Mouse (Mus musculus): ENCODE data around the gene Nprl2. TPM values are rescaled to one million over a fixed set of nuclear protein-coding genes. Genes with fewer than 3 reads are reported as not detected.

Gene Nprl2
- polyA plus RNA-seq, 1 experiment: 83.5 TPM

DNA sequence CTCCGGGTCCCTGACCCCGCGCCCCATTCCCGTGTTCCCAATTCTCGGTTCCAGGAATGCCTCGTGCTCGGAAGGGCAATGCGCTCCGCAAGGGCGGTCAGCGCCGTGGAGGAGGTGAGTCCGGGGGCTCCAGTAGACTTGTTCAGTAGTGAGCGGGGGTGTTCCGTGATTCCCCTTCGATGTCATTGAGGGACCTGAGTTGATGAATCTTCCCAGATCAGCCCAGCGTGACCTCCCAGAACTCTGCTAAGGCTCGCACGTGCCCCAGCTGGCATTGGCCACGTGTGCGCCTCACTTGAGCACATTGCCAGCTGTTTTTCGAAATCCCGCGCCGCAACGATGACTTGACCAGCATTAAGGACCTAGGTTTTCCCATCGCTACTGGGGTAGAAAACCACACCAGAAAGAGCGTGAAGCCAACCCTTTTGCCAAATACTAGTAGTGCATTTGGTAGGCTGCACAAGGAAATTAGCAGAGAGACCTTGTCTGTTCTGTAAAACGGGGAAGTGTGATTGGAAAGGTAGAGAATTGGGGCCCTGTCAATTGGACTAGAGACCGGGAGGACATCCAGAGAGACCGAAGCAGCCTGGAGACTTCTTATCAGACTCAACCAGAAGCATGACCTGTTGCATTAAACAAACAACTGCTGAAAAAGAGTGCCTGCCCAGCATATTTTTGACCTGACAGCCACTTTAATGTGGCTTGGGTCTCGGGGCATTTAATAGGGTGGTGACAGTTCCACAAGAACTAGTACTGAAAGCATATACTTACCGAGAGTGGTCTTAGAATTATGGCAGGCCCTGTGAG lies 46.0 kb downstream of the Nprl2 start:
- Histone ChIP-seq H3K36me3 (ENCODE audit: control insufficient read depth, insufficient read depth, low read length) (0 out of 2 replicates have a peak, but pooled peaks cover 6% of the 10 kb centered on the region), H3K4me1 (replicated peaks; ENCODE audit: control insufficient read depth, insufficient read depth, low read length) (peaks cover 16% of the 10 kb centered on the region), H3K4me3 (ENCODE audit: control insufficient read depth, insufficient read depth, low read length) (peak overlapping the region; percentile 59), H3K27ac (ENCODE audit: control insufficient read depth, insufficient read depth, low read length) (no peak overlapping the region), H3K27me3 (ENCODE audit: control insufficient read depth, insufficient read depth, low read length) (no peaks in the 10 kb centered on the region)
- no peak for TF ChIP-seq POLR2A (IDR thresholded peaks at IDR 0.05; ENCODE audit: control insufficient read depth, extremely low read depth, insufficient read depth, low read length, poor library complexity)
- no peak for TF ChIP-seq CTCF (IDR thresholded peaks at IDR 0.05; ENCODE audit: borderline replicate concordance, control insufficient read depth, extremely low read depth, insufficient read depth, low read length, poor library complexity)
- DNase-seq: no peak
- WGBS: 1% methylated on average over 33 of the region's 33 CpGs

GRCm38 (mm10) chr9:107590058-107590772 lies 48.2 kb downstream of the Nprl2 start:
- Histone ChIP-seq H3K27ac (ENCODE audit: control insufficient read depth, insufficient read depth, low read length) (no peak overlapping the region), H3K36me3 (ENCODE audit: control insufficient read depth, insufficient read depth, low read length) (peaks cover 6% of the 10 kb centered on the region; the same call in 1 of the 2 replicates), H3K27me3 (ENCODE audit: control insufficient read depth, insufficient read depth, low read length) (no peaks in the 10 kb centered on the region), H3K4me3 (ENCODE audit: control insufficient read depth, insufficient read depth, low read length) (no peak overlapping the region), H3K4me1 (replicated peaks; ENCODE audit: control insufficient read depth, insufficient read depth, low read length) (peaks cover 16% of the 10 kb centered on the region)
- no peak for DNase-seq
- no peak for TF ChIP-seq POLR2A (IDR thresholded peaks at IDR 0.05; ENCODE audit: control insufficient read depth, extremely low read depth, insufficient read depth, low read length, poor library complexity)
- no peak for TF ChIP-seq CTCF (IDR thresholded peaks at IDR 0.05; ENCODE audit: borderline replicate concordance, control insufficient read depth, extremely low read depth, insufficient read depth, low read length, poor library complexity)
- WGBS: 96% methylated on average over 25 of the region's 25 CpGs

DNA sequence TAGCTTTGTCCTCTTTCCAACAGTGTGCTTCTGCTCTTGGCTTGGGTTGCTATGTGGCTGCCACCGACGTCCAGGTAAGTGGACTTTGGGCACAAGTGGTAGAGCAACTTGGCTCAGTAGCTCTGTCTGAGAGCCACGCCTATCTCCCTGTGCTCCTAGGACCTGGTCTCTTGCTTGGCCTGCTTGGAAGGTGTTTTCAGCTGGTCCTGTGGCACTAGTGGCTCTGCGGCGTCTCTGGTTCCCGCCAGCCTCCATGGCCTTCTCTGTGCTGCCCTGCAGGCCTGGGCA lies 48.7 kb downstream of the Nprl2 start:
- Histone ChIP-seq H3K27ac (ENCODE audit: control insufficient read depth, insufficient read depth, low read length) (no peak overlapping the region), H3K4me1 (replicated peaks; ENCODE audit: control insufficient read depth, insufficient read depth, low read length) (peaks cover 16% of the 10 kb centered on the region), H3K36me3 (ENCODE audit: control insufficient read depth, insufficient read depth, low read length) (peaks cover 6% of the 10 kb centered on the region; the same call in 1 of the 2 replicates), H3K4me3 (ENCODE audit: control insufficient read depth, insufficient read depth, low read length) (no peak overlapping the region), H3K27me3 (ENCODE audit: control insufficient read depth, insufficient read depth, low read length) (no peaks in the 10 kb centered on the region)
- no peak for DNase-seq
- TF ChIP-seq POLR2A (IDR thresholded peaks at IDR 0.05; ENCODE audit: control insufficient read depth, extremely low read depth, insufficient read depth, low read length, poor library complexity) (no peak), CTCF (IDR thresholded peaks at IDR 0.05; ENCODE audit: borderline replicate concordance, control insufficient read depth, extremely low read depth, insufficient read depth, low read length, poor library complexity) (no peak)
- WGBS: 98% methylated on average over 6 of the region's 6 CpGs

GRCm38 (mm10) chr9:107593101-107593976 lies 51.3 kb downstream of the Nprl2 start:
- H3K4me3 ChIP-seq (ENCODE audit: control insufficient read depth, insufficient read depth, low read length): no peak overlapping the region
- H3K27ac ChIP-seq (ENCODE audit: control insufficient read depth, insufficient read depth, low read length): no peak overlapping the region
- 96% methylated on average over 11 of the region's 11 CpGs for WGBS
- DNase-seq: no peak
- TF ChIP-seq CTCF (IDR thresholded peaks at IDR 0.05; ENCODE audit: borderline replicate concordance, control insufficient read depth, extremely low read depth, insufficient read depth, low read length, poor library complexity) (no peak), POLR2A (IDR thresholded peaks at IDR 0.05; ENCODE audit: control insufficient read depth, extremely low read depth, insufficient read depth, low read length, poor library complexity) (no peak)
- H3K27me3 ChIP-seq (ENCODE audit: control insufficient read depth, insufficient read depth, low read length): no peaks in the 10 kb centered on the region
- H3K4me1 ChIP-seq (replicated peaks; ENCODE audit: control insufficient read depth, insufficient read depth, low read length): peaks cover 7% of the 10 kb centered on the region; the same call in 1 of the 2 replicates
- H3K36me3 ChIP-seq (ENCODE audit: control insufficient read depth, insufficient read depth, low read length): peaks cover 6% of the 10 kb centered on the region; the same call in 1 of the 2 replicates

- peaks cover 6% of the 10 kb centered on the region; the same call in 1 of the 2 replicates for H3K36me3 ChIP-seq (ENCODE audit: control insufficient read depth, insufficient read depth, low read length)
Measured at GRCm38 (mm10) chr9:107594281-107595062, 52.4 kb downstream of the Nprl2 start.

More at GRCm38 (mm10) chr9:107594281-107595062, 52.4 kb downstream of the Nprl2 start:
- Histone ChIP-seq H3K27me3 (ENCODE audit: control insufficient read depth, insufficient read depth, low read length) (no peaks in the 10 kb centered on the region), H3K4me1 (replicated peaks; ENCODE audit: control insufficient read depth, insufficient read depth, low read length) (no peaks in the 10 kb centered on the region), H3K4me3 (ENCODE audit: control insufficient read depth, insufficient read depth, low read length) (no peak overlapping the region), H3K27ac (ENCODE audit: control insufficient read depth, insufficient read depth, low read length) (peak overlapping the region; percentile 1; the same call in 1 of the 2 replicates)
- WGBS: 95% methylated on average over 8 of the region's 8 CpGs
- no peak for TF ChIP-seq CTCF (IDR thresholded peaks at IDR 0.05; ENCODE audit: borderline replicate concordance, control insufficient read depth, extremely low read depth, insufficient read depth, low read length, poor library complexity)
- TF ChIP-seq POLR2A (IDR thresholded peaks at IDR 0.05; ENCODE audit: control insufficient read depth, extremely low read depth, insufficient read depth, low read length, poor library complexity): no peak
- DNase-seq: no peak

Other genes starting within 250 kb of the Nprl2 start
- gene Cish, start 246.2 kb upstream of the Nprl2 start, polyA plus RNA-seq (2012; rRNA removed): 34.5 and 39.6 TPM in 2 replicates
- 23.6 and 25.5 TPM in 2 replicates for gene Hemk1, start 203.9 kb upstream of the Nprl2 start, polyA plus RNA-seq (2012; rRNA removed)
- gene 6430571L13Rik, start 201.6 kb upstream of the Nprl2 start, polyA plus RNA-seq (2012; rRNA removed): 0.91 and 1.2 TPM in 2 replicates
- gene Cacna2d2, start 142.6 kb upstream of the Nprl2 start, polyA plus RNA-seq (2012; rRNA removed): 7.7 and 8.9 TPM in 2 replicates
- gene Tmem115, start 8.3 kb upstream of the Nprl2 start, polyA plus RNA-seq (2012; rRNA removed): 49.6 and 55.7 TPM in 2 replicates
- gene Cyb561d2, start within 50 bp of the Nprl2 start, polyA plus RNA-seq (2012; rRNA removed): 78.7 and 84.3 TPM in 2 replicates
- gene Zmynd10, start 5.1 kb downstream of the Nprl2 start, polyA plus RNA-seq (2012; rRNA removed): 2.9 and 3.4 TPM in 2 replicates
- 48.8 and 50.8 TPM in 2 replicates for gene Rassf1, start 9.3 kb downstream of the Nprl2 start, polyA plus RNA-seq (2012; rRNA removed)
- gene Tusc2, start 21.0 kb downstream of the Nprl2 start, polyA plus RNA-seq (2012; rRNA removed): 67.3 and 68.1 TPM in 2 replicates
- 35.6 and 39.8 TPM in 2 replicates for gene Hyal2, start 25.7 kb downstream of the Nprl2 start, polyA plus RNA-seq (2012; rRNA removed)
- gene Hyal1, start 34.7 kb downstream of the Nprl2 start, polyA plus RNA-seq (2012; rRNA removed): 8.3 and 10.9 TPM in 2 replicates
- 102 and 103 TPM in 2 replicates for gene Naa80, start 36.7 kb downstream of the Nprl2 start, polyA plus RNA-seq (2012; rRNA removed)
- gene Hyal3, start 38.6 kb downstream of the Nprl2 start, polyA plus RNA-seq (2012; rRNA removed): 2.4 TPM in 2 replicates
- gene Ifrd2, start 45.4 kb downstream of the Nprl2 start, polyA plus RNA-seq (2012; rRNA removed): 65.1 and 67.4 TPM in 2 replicates
- 4.3 and 4.9 TPM in 2 replicates for gene Sema3b, start 67.0 kb downstream of the Nprl2 start, polyA plus RNA-seq (2012; rRNA removed)
- gene Gnai2, start 93.1 kb downstream of the Nprl2 start, polyA plus RNA-seq (2012; rRNA removed): 1,154 and 1,267 TPM in 2 replicates
- 9.1 and 11.2 TPM in 2 replicates for gene Slc38a3, start 127.3 kb downstream of the Nprl2 start, polyA plus RNA-seq (2012; rRNA removed)
- gene Gnat1, start 137.5 kb downstream of the Nprl2 start, polyA plus RNA-seq (2012; rRNA removed): 0.13 and 0.34 TPM in 2 replicates
- 35.5 and 41.3 TPM in 2 replicates for gene Sema3f, start 168.2 kb downstream of the Nprl2 start, polyA plus RNA-seq (2012; rRNA removed)
- 176 and 197 TPM in 2 replicates for gene Rbm5, start 228.8 kb downstream of the Nprl2 start, polyA plus RNA-seq (2012; rRNA removed)